Mouse (Mus musculus) intestine, postnatal 0 days (tissue): ENCODE data around the gene AL607142.1. TPM values are rescaled to one million over a fixed set of nuclear protein-coding genes. Genes with fewer than 3 reads are reported as not detected.
A peak's percentile ranks its signal among the peaks of the same experiment; 100 is the strongest.

Experiments used
- ATAC-seq: fragments of 200-750 bp; cut with Nextera tagmentation; 2 replicates; pipeline ENCODE4 v1.8.0; 2017; ENCODE audit warnings: mild to moderate bottlenecking, moderate TSS enrichment, moderate library complexity
- H3K27ac ChIP-seq: fragments of 300-500 bp; sonication (generic); 2 replicates; pipeline ENCODE4 v1.5.1; 2014; ENCODE audit warnings: mild to moderate bottlenecking, low read depth, low read length, moderate library complexity
- H3K27me3 ChIP-seq: fragments of 300-500 bp; sonication (generic); replicated peaks from 2 replicates; pipeline ENCODE4 v1.6.1; 2014; ENCODE audit warnings: low read length, mixed read lengths; ENCODE audit not compliant: control insufficient read depth, insufficient read depth
- H3K36me3 ChIP-seq: fragments of 300-500 bp; sonication (generic); 2 replicates; pipeline ENCODE4 v1.6.1; 2014; ENCODE audit warnings: mild to moderate bottlenecking, moderate library complexity; ENCODE audit not compliant: control insufficient read depth, insufficient read depth
- H3K4me1 ChIP-seq: fragments of 300-500 bp; sonication (generic); replicated peaks from 2 replicates; pipeline ENCODE4 v1.6.1; 2014; ENCODE audit warnings: antibody characterized with exemption, low read length, mixed read lengths; ENCODE audit not compliant: control insufficient read depth, insufficient read depth
- H3K4me2 ChIP-seq: fragments of 300-500 bp; sonication (generic); replicated peaks from 2 replicates; pipeline ENCODE4 v1.6.1; 2014; ENCODE audit warnings: low read depth, mild to moderate bottlenecking, moderate library complexity
- H3K4me3 ChIP-seq: fragments of 300-500 bp; sonication (generic); 2 replicates; pipeline ENCODE4 v1.5.1; 2014; ENCODE audit warnings: low read depth, low read length
- H3K9ac ChIP-seq: fragments of 300-500 bp; sonication (generic); 2 replicates; pipeline ENCODE4 v1.6.1; 2014; ENCODE audit warnings: mild to moderate bottlenecking, low read depth, low read length
- H3K9me3 ChIP-seq: fragments of 300-500 bp; sonication (generic); 2 replicates; pipeline ENCODE4 v1.6.1; 2016; ENCODE audit warnings: mixed run types; ENCODE audit not compliant: control insufficient read depth
- CTCF ChIP-seq: sonication (generic); IDR thresholded peaks from 2 replicates; pipeline ENCODE4 v1.5.1; 2016; ENCODE audit warnings: low read depth, mild to moderate bottlenecking, control low read depth, antibody characterized with exemption, moderate library complexity
- WGBS: fragments of 180-500 bp; shearing (Covaris S2); extraction: QIAGEN DNeasy Blood & Tissue Kit; methylation state at CpG from one replicate; pipeline ENCODE4 v1.1.7; 2014; 5-methylcytosine and 5-hydroxymethylcytosine counted together
- polyA plus RNA-seq: library from polyadenylated mRNA; unstranded; fragments of >200 nt; fragmentation: Nextera tagmentation; extraction: Ambion mirVana; gene quantifications from 2 replicates; pipeline ENCODE4 v1.2.1, GENCODE M21; 2015

The AL607142.1 gene
- polyA plus RNA-seq = not detected in 2 replicates

- no peak within 1 kb of the TSS for H3K4me3 ChIP-seq
- TF ChIP-seq CTCF = no peak
- no peaks in the 10 kb centered on the region for H3K9me3 ChIP-seq
- WGBS = 83% methylated on average over 10 of the region's 10 CpGs
- H3K27me3 ChIP-seq = no peaks in the 10 kb centered on the region
- 0 out of 2 replicates have a peak, but pooled peaks cover 3% of the 10 kb centered on the region for H3K4me1 ChIP-seq
- H3K4me2 ChIP-seq = no peak within 1 kb of the TSS
- ATAC-seq = no peak
- no peaks in the 10 kb centered on the region for H3K36me3 ChIP-seq
- H3K27ac ChIP-seq = no peak within 1 kb of the TSS
- no peak within 1 kb of the TSS for H3K9ac ChIP-seq
Measured at GRCm38 (mm10) chr4:120064696-120065095, at the start of gene AL607142.1. AL607142.1 (plus strand) TSS chr4:120064996.

DNA sequence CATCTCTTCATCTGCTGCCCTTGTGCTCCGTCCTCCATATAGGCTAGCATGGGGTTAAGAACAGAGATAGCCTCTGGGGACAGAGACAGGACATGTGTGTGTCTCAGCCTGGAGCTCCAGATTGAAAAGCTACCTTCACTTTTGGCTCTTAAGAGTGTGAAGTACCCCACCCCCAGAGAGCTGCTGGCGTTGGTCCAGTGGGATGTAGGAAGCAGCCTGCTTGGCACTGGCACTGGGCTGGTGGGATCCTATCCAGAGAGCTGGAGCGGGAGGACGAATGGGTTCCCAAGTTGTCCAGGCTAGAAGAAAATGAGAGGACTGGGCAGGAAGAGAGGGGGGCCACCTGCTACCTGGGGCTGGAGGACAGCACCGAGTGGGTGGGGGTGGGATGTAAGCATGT, 46.4 kb upstream of the AL607142.1 start:
- Histone ChIP-seq H3K4me1 (no peaks in the 10 kb centered on the region), H3K9ac (no peak overlapping the region), H3K27me3 (no peaks in the 10 kb centered on the region), H3K27ac (no peak overlapping the region), H3K4me2 (no peak overlapping the region), H3K9me3 (no peaks in the 10 kb centered on the region), H3K36me3 (no peaks in the 10 kb centered on the region), H3K4me3 (no peak overlapping the region)
- ATAC-seq = no peak
- TF ChIP-seq CTCF = no peak
- 77% methylated on average over 5 of the region's 5 CpGs for WGBS

DNA sequence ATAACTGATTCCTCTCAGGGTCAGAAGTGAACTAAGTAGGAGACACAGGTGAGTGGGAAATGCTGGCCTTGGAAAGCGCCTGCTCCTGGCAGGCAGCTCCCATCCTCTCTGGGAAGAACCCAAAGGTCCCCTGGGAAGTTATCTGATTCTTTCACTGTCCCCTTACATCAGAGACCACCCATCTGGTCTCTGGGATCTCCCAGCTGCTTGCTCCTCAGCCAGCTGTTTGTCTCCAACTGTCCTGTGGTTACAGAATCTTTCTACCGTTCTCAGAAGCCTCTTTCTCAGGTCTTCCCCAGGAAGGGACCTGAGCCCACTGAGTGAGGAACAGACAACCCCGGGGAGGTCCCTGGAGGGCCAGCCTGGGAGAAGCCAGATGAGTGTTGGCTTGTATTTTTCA, 42.4 kb upstream of the AL607142.1 start:
- Histone ChIP-seq H3K9me3 (no peaks in the 10 kb centered on the region), H3K4me3 (no peak overlapping the region), H3K27me3 (no peaks in the 10 kb centered on the region), H3K4me2 (no peak overlapping the region), H3K36me3 (no peaks in the 10 kb centered on the region), H3K9ac (no peak overlapping the region), H3K4me1 (no peaks in the 10 kb centered on the region), H3K27ac (no peak overlapping the region)
- no peak for TF ChIP-seq CTCF
- no peak for ATAC-seq
- WGBS = 55% methylated on average over 3 of the region's 3 CpGs

DNA sequence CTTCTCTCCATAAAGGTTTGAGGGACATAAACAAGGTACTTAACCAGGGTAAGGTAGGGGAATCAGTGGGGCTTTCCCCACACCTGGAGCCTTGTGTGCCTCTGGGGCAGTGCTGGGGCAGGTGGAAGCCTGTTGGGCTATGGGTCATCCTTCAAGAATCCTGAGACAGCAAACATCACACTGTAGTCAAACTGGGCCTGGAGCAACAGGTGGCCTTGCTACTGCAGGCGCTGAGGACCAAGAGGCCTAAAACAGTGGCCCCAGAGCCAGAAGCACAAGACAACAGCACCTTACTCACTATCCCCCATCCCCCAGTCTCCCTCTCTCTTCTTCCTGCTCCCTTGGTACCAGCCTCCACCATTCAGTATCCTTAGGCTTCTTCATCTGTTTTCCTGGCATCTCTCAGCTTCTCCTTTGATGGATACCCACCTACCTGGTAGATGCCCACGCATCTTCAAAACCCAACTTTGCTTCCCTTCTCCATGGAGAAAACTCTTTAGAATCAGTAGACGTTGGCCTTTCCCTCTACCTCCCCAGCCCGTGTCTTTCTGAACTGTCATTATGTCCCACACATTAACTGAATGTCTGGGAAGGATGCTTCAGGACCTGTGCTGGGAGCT, 41.5 kb upstream of the AL607142.1 start:
- no peak for TF ChIP-seq CTCF
- WGBS = 89% methylated on average over 4 of the region's 4 CpGs

DNA sequence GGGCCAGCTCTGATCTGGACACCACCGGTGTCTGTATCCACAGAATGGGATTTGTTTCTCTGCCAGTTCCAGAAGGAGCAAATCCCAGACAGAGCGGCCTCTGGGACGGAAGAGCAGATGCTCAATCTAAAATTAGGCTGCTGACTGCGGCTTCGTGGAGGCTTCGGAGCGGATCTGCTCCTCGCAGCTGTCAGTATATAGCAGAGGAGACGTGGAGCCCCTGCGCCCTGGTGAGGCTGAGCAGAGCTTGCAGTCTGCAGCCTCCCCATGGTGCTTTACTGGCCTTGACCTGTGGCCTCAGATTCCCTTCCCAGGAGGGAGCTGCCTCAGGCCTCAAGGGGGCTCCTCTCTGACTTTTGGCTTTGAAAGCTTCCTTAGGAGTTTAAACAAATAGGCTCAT, 40.7 kb upstream of the AL607142.1 start:
- Histone ChIP-seq H3K4me1 (no peaks in the 10 kb centered on the region), H3K36me3 (no peaks in the 10 kb centered on the region), H3K9ac (no peak overlapping the region), H3K27ac (no peak overlapping the region), H3K4me2 (no peak overlapping the region), H3K9me3 (no peaks in the 10 kb centered on the region), H3K4me3 (no peak overlapping the region), H3K27me3 (no peaks in the 10 kb centered on the region)
- WGBS = 50% methylated on average over 10 of the region's 10 CpGs
- no peak for ATAC-seq
- peak; percentile 21; the same call in 1 of the 2 replicates for TF ChIP-seq CTCF

More for the DNA sequence above, 41.5 kb upstream of the AL607142.1 start:
- Histone ChIP-seq H3K9me3 (no peaks in the 10 kb centered on the region), H3K9ac (no peak overlapping the region), H3K27ac (no peak overlapping the region), H3K4me1 (no peaks in the 10 kb centered on the region), H3K27me3 (no peaks in the 10 kb centered on the region), H3K36me3 (no peaks in the 10 kb centered on the region), H3K4me2 (no peak overlapping the region), H3K4me3 (no peak overlapping the region)
- no peak for ATAC-seq

DNA sequence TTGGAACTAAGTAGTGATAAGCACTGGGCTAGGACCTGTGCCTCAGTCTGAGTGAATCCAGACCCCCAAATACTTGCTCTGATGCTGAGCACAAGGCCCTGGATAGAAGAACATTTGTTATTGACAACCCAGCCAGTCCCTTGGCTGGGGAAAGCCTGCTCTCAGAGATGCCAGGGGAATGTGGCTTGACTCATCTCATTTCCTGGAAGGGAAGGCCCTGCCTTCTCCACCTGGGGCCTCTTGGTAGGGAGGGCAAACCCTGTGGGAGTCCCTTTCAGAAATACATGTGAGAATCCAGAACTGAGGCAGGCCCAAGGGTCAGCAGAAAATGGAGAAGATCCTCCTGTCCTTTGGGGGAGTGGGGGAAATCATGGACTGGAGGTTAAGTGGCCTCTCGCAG, 37.1 kb upstream of the AL607142.1 start:
- H3K27ac ChIP-seq = no peak overlapping the region
- 83% methylated on average over 1 of the region's 1 CpGs for WGBS
- no peaks in the 10 kb centered on the region for H3K4me1 ChIP-seq
- no peak overlapping the region for H3K9ac ChIP-seq
- no peak overlapping the region for H3K4me3 ChIP-seq
- H3K27me3 ChIP-seq = peaks cover 12% of the 10 kb centered on the region
- no peaks in the 10 kb centered on the region for H3K9me3 ChIP-seq
- ATAC-seq = no peak
- TF ChIP-seq CTCF = no peak
- no peak overlapping the region for H3K4me2 ChIP-seq
- H3K36me3 ChIP-seq = no peaks in the 10 kb centered on the region

DNA sequence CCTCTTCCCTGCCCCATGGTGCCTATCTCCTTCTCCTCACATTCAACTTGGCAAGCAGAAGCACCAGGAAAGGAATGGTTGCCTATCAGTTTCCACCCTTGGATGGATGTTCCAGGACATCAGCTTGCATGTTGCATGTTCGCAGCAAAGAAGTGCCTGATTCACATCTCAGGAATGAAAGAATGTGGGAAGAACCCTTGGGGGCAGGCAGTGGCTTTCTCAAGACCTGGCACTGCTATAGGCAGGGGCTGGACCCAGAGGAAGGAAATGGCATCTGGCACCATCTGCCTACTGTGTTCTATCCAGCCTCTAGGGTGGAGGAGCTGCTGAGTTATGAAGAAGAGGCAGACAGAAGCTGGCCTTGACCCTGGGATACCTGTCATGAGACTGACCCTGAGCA, 34.9 kb upstream of the AL607142.1 start:
- no peak overlapping the region for H3K4me2 ChIP-seq
- H3K4me1 ChIP-seq = no peaks in the 10 kb centered on the region
- no peaks in the 10 kb centered on the region for H3K36me3 ChIP-seq
- no peak overlapping the region for H3K9ac ChIP-seq
- H3K4me3 ChIP-seq = no peak overlapping the region
- H3K27me3 ChIP-seq = peaks cover 29% of the 10 kb centered on the region
- WGBS = 78% methylated on average over 1 of the region's 1 CpGs
- ATAC-seq = no peak
- TF ChIP-seq CTCF = no peak
- no peak overlapping the region for H3K27ac ChIP-seq
- no peaks in the 10 kb centered on the region for H3K9me3 ChIP-seq
